In the genomic region with DNA sequence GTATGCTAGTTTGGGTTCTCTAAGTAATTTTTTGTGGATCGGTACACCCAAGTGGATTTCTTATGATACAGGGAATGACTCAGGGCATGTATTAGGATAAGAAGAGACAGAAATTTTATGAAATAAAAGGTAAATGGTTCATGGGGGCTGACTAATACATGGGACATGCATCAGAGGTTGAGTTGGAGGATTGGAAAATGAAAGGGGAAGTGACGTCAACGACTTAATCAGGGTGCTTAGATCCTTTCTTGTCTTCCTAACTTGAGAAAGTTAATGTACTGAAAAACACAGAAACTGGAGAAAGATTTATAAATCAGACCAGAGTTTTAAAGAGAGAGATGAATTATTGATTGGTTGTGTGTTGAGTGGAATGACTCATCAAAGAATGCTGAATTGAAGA, we compare ENCODE assay signal across 19 mouse cellular contexts.
"Had no signal": no experiment of that assay in that cellular context is flagged by ENCODE, and none has a peak within 500 bp of the region (broad histone marks: within the 10 kb centered on the region; RNA-seq: fewer than 3 reads in every experiment).

No protein-coding gene starts in this region.

- H3K9ac ChIP-seq: lung, embryonic 14.5 days; midbrain, embryonic 12.5 days; neural tube, embryonic 13.5 days; neural tube, embryonic 15.5 days had no signal

- H3K4me3 ChIP-seq: midbrain, embryonic 10.5 days; midbrain, embryonic 12.5 days; myocyte; neural tube, embryonic 13.5 days; neural tube, embryonic 15.5 days had no signal

- H3K27me3 ChIP-seq: midbrain, embryonic 12.5 days; neural tube, embryonic 13.5 days; neural tube, embryonic 15.5 days had no signal

- H3K27ac ChIP-seq: midbrain, embryonic 10.5 days; midbrain, embryonic 12.5 days; neural tube, embryonic 13.5 days; neural tube, embryonic 15.5 days had no signal

- H3K9me3 ChIP-seq: midbrain, embryonic 10.5 days; midbrain, embryonic 12.5 days; neural tube, embryonic 13.5 days; neural tube, embryonic 15.5 days had no signal

- DNase-seq: lung, adult 18-20 months; lung, embryonic 14.5 days; lung, postnatal 10 days; lung, postnatal 4 days; midbrain, embryonic 14.5 days; retina, postnatal 1 day; right cerebral cortex, adult 18-20 months; right cerebral cortex, postnatal 25 days; right cerebral cortex, postnatal 4 days; spleen, adult 18-20 months; thymus, adult 18-20 months; thymus, postnatal 14 days; thymus, postnatal 36 days had no signal

- H3K4me1 ChIP-seq: midbrain, embryonic 10.5 days; midbrain, embryonic 12.5 days; neural tube, embryonic 13.5 days; neural tube, embryonic 15.5 days had no signal

- H3K36me3 ChIP-seq: midbrain, embryonic 10.5 days; midbrain, embryonic 12.5 days; neural tube, embryonic 13.5 days; neural tube, embryonic 15.5 days had no signal

- H3K4me2 ChIP-seq: lung, embryonic 14.5 days; midbrain, embryonic 12.5 days; neural tube, embryonic 13.5 days; neural tube, embryonic 15.5 days had no signal

- ATAC-seq: midbrain, embryonic 16.5 days had no signal
